Mouse (Mus musculus) spleen, adult 2 months (tissue): ENCODE data around the gene Dclk2.

Experiments
- CTCF ChIP-seq: fragments of 200-500 bp; IDR thresholded peaks from 2 replicates; pipeline ENCODE4 v1.5.1; 2011; ENCODE audit warnings: mild to moderate bottlenecking, inconsistent platforms; ENCODE audit not compliant: insufficient read depth, insufficient read length, insufficient replicate concordance; ENCODE audit errors: extremely low read depth
- POLR2A ChIP-seq: fragments of 200-500 bp; IDR thresholded peaks from 2 replicates; pipeline ENCODE4 v1.6.1; 2011; ENCODE audit warnings: low read depth, low read length, inconsistent platforms

DNA sequence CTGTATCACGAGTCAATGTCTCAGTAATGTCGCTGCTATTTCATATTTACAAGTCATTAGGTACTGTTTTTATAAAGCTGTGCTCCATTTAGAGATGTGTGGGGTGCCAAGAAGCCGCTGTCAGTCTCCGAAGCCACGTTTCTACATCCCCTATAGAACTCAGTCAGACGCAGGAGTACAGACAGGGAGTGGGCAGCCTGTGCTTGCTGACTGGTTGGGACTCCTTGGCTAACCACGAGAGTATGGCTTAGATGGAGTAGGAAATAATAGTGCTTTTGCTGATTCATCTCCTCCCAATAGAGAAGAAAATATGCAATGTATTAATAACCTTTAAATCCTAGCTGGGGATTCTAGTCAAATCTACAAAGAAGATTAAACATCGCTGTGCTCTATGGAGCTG lies 119.8 kb downstream of the Dclk2 start:
- TF ChIP-seq CTCF (no peak), POLR2A (no peak)
